Mouse (Mus musculus) CH12.LX (cell line): ENCODE data around the gene Unc119. TPM values are rescaled to one million over a fixed set of nuclear protein-coding genes. Genes with fewer than 3 reads are reported as not detected.

ENCODE experiments used
- DNase-seq: peaks from one replicate; pipeline ENCODE4 v3.0.0-alpha.2; 2013; ENCODE audit errors: extremely low read depth
- H3K27ac ChIP-seq: 2 replicates; pipeline ENCODE4 v1.5.1; 2012; ENCODE audit warnings: low read depth, mild to moderate bottlenecking, control low read depth, moderate library complexity; ENCODE audit not compliant: insufficient read depth
- H3K27me3 ChIP-seq: replicated peaks from 2 replicates; pipeline ENCODE3; 2012; ENCODE audit warnings: inconsistent platforms
- H3K36me3 ChIP-seq, 2 experiments: replicated peaks in 1 of 2; 2 replicates each; pipeline versions ENCODE3 to v1.6.1; 2012; ENCODE audit warnings: inconsistent platforms in 1 of 2, low read length in 1 of 2, mild to moderate bottlenecking in 1 of 2, mixed read lengths in 1 of 2, moderate library complexity in 1 of 2; ENCODE audit not compliant: control insufficient read depth in 1 of 2, insufficient read depth in 1 of 2
- H3K4me1 ChIP-seq, 2 experiments: 2 replicates each; pipeline ENCODE4 v1.6.1; 2012; ENCODE audit warnings: inconsistent platforms in 1 of 2, moderate library complexity in 1 of 2; ENCODE audit not compliant: insufficient read depth in 2 of 2, control insufficient read depth in 1 of 2
- H3K4me2 ChIP-seq: 2 replicates; pipeline ENCODE4 v1.6.1; 2012; ENCODE audit warnings: low read depth, mild to moderate bottlenecking, control low read depth; ENCODE audit not compliant: poor library complexity, insufficient read depth, severe bottlenecking
- H3K4me3 ChIP-seq, 3 experiments: fragments of 150-350 bp in 1 of 3; sonication (generic) in 1 of 3; replicated peaks in 1 of 3; 2 replicates each; pipeline versions ENCODE3 to v1.5.1; 2011 to 2012; ENCODE audit warnings: low read depth in 2 of 3, low read length in 2 of 3, mild to moderate bottlenecking in 2 of 3, moderate library complexity in 2 of 3, control low read depth in 1 of 3, improper control_type of control experiment in 1 of 3, inconsistent platforms in 1 of 3, mixed read lengths in 1 of 3; ENCODE audit not compliant: poor library complexity in 1 of 3
- H3K79me2 ChIP-seq: replicated peaks from 2 replicates; pipeline ENCODE4 v1.6.1; 2012; ENCODE audit warnings: mild to moderate bottlenecking, moderate library complexity; ENCODE audit not compliant: control insufficient read depth, poor library complexity, insufficient read depth, severe bottlenecking; ENCODE audit errors: extremely low read depth
- H3K9ac ChIP-seq: 2 replicates; pipeline ENCODE4 v1.6.1; 2012; ENCODE audit warnings: low read depth, mild to moderate bottlenecking, control low read depth, moderate library complexity; ENCODE audit not compliant: insufficient read depth
- H3K9me3 ChIP-seq: replicated peaks from 2 replicates; pipeline ENCODE3; 2012; ENCODE audit warnings: low read length, inconsistent platforms, mixed read lengths
- BHLHE40 ChIP-seq: IDR thresholded peaks from 2 replicates; pipeline ENCODE4 v1.6.1; 2011; ENCODE audit warnings: mild to moderate bottlenecking, low read depth, low read length, improper control_type of control experiment
- CTCF ChIP-seq, 2 experiments: IDR thresholded peaks in 1 of 2; conservative IDR thresholded peaks in 1 of 2; 2 replicates each; pipeline ENCODE4 v1.5.1; 2011 to 2012; ENCODE audit warnings: low read depth in 2 of 2, low read length in 2 of 2, improper control_type of control experiment in 1 of 2, inconsistent platforms in 1 of 2, mild to moderate bottlenecking in 1 of 2, moderate library complexity in 1 of 2
- GABPA ChIP-seq: IDR thresholded peaks from 2 replicates; pipeline ENCODE4 v1.6.1; 2012; ENCODE audit warnings: low read depth, low read length, improper control_type of control experiment, inconsistent platforms; ENCODE audit not compliant: insufficient replicate concordance
- JUN ChIP-seq: IDR thresholded peaks from 2 replicates; pipeline ENCODE4 v1.6.1; 2011; ENCODE audit warnings: low read depth, mild to moderate bottlenecking, low read length, improper control_type of control experiment, moderate library complexity; ENCODE audit not compliant: insufficient read depth
- KAT2A ChIP-seq: IDR thresholded peaks from 2 replicates; pipeline ENCODE4 v1.6.1; 2012; ENCODE audit warnings: low read length, improper control_type of control experiment, inconsistent platforms; ENCODE audit not compliant: insufficient replicate concordance
- MAFK ChIP-seq: IDR thresholded peaks from 2 replicates; pipeline ENCODE4 v1.6.1; 2011; ENCODE audit warnings: low read length, improper control_type of control experiment; ENCODE audit not compliant: insufficient replicate concordance
- MAZ ChIP-seq: IDR thresholded peaks from 2 replicates; pipeline ENCODE4 v1.6.1; 2012; ENCODE audit warnings: low read depth, mild to moderate bottlenecking, inconsistent platforms, low read length, improper control_type of control experiment, moderate library complexity
- MEF2A ChIP-seq: IDR thresholded peaks from 2 replicates; pipeline ENCODE4 v1.6.1; 2014; ENCODE audit warnings: low read depth, mild to moderate bottlenecking, inconsistent platforms, low read length, improper control_type of control experiment, borderline replicate concordance
- MXI1 ChIP-seq: IDR thresholded peaks from 2 replicates; pipeline ENCODE4 v1.6.1; 2011; ENCODE audit warnings: mild to moderate bottlenecking, low read depth, low read length, improper control_type of control experiment
- MYC ChIP-seq: IDR thresholded peaks from 2 replicates; pipeline ENCODE4 v1.6.1; 2011; ENCODE audit warnings: low read depth, mild to moderate bottlenecking, improper control_type of control experiment, low read length
- NELFE ChIP-seq: IDR thresholded peaks from 2 replicates; pipeline ENCODE4 v1.6.1; 2011; ENCODE audit warnings: low read depth, low read length, improper control_type of control experiment
- PAX5 ChIP-seq: IDR thresholded peaks from 2 replicates; pipeline ENCODE4 v1.6.1; 2012; ENCODE audit warnings: low read length, inconsistent platforms, mixed read lengths
- POLR2A ChIP-seq: IDR thresholded peaks from 2 replicates; pipeline ENCODE4 v1.6.1; 2011; ENCODE audit warnings: low read depth, mild to moderate bottlenecking, improper control_type of control experiment, low read length
- POLR2AphosphoS2 ChIP-seq: IDR thresholded peaks from 2 replicates; pipeline ENCODE4 v1.6.1; 2011; ENCODE audit warnings: low read depth, low read length, improper control_type of control experiment
- RAD21 ChIP-seq: IDR thresholded peaks from 2 replicates; pipeline ENCODE4 v1.6.1; 2011; ENCODE audit warnings: low read depth, mild to moderate bottlenecking, low read length, improper control_type of control experiment, moderate library complexity
- RCOR1 ChIP-seq: conservative IDR thresholded peaks from 2 replicates; pipeline ENCODE4 v1.6.1; 2012; ENCODE audit warnings: low read depth, mild to moderate bottlenecking, inconsistent platforms, low read length, improper control_type of control experiment
- TCF12 ChIP-seq: IDR thresholded peaks from 2 replicates; pipeline ENCODE4 v1.6.1; 2014; ENCODE audit warnings: low read depth, mild to moderate bottlenecking, inconsistent platforms, low read length, improper control_type of control experiment
- UBTF ChIP-seq: IDR thresholded peaks from 2 replicates; pipeline ENCODE4 v1.6.1; 2012; ENCODE audit warnings: low read depth, mild to moderate bottlenecking, inconsistent platforms, low read length, improper control_type of control experiment, moderate library complexity
- USF1 ChIP-seq: IDR thresholded peaks from 2 replicates; pipeline ENCODE4 v1.6.1; 2014; ENCODE audit warnings: low read depth, mild to moderate bottlenecking, inconsistent platforms, low read length, improper control_type of control experiment
- USF2 ChIP-seq: conservative IDR thresholded peaks from 2 replicates; pipeline ENCODE4 v1.6.1; 2011; ENCODE audit warnings: low read depth, low read length, improper control_type of control experiment
- ZC3H11A ChIP-seq: IDR thresholded peaks from 2 replicates; pipeline ENCODE4 v1.6.1; 2012; ENCODE audit warnings: low read depth, mild to moderate bottlenecking, inconsistent platforms, low read length, improper control_type of control experiment
- ZNF384 ChIP-seq: IDR thresholded peaks from 2 replicates; pipeline ENCODE4 v1.6.1; 2012; ENCODE audit warnings: low read depth, low read length, improper control_type of control experiment, inconsistent platforms
- dilution Hi-C: fragments of 300-500 bp; cut with MboI; formaldehyde crosslinking; loops from 2 replicates; pipeline ENCODE4 v1.14.3; 2020; ENCODE audit warnings: low sequenced_read_pairs; ENCODE audit not compliant: extremely low pct_unique_long_range_greater_than_20kb, extremely low pct_ligation_motif_present
- in situ Hi-C: fragments of 300-500 bp; cut with MboI; formaldehyde crosslinking; loops from 3 replicates; pipeline ENCODE4 v1.14.3; 2019; ENCODE audit warnings: low sequenced_read_pairs, low pct_ligation_motif_present, low pct_unique_long_range_greater_than_20kb, mixed read lengths
- polyA plus RNA-seq: library from polyadenylated mRNA; unstranded; fragments of >175 nt; gene quantifications from 2 replicates; pipeline ENCODE4 v1.2.1, GENCODE M21; 2012; ENCODE audit warnings: low read depth; ENCODE audit not compliant: insufficient read length
- total RNA-seq, 2 experiments: library from RNA; depleted of rRNA; stranded (reverse); fragments of 300-350 nt in 1 of 2; fragments of >200 nt in 1 of 2; gene quantifications; 2 replicates each; pipeline ENCODE4 v1.2.3; 2012 to 2014

The Unc119 gene
- total and polyA plus RNA-seq, 3 experiments, result 81.6 to 227 (median 173) TPM

DNA sequence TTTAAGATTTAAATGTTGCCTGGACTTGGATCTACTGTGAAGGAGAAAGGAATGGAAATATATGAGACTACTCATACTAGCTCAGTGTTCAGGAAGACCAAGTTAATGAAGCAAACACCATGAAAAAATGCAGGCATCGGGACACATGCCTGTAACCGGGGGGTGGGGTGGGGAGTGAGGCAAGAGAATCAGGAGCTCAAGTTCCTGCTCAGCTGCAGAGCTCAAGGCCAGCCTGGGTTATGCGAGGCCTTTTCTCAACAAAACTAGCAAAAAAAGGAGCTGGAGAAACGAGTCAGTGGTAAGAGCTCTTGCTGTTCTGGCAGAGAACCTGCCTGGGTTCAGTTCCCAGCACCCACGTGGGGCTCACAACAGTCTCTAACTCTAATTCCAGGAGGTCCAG, 9.3 kb upstream of the Unc119 start:
- no peak overlapping the region for H3K9ac ChIP-seq
- H3K4me2 ChIP-seq, result no peak overlapping the region
- peaks cover 41 to 71% of the 10 kb centered on the region in 2 experiments for H3K36me3 ChIP-seq
- H3K4me3 ChIP-seq, result no peak overlapping the region
- DNase-seq, result no peak
- H3K27me3 ChIP-seq, result no peaks in the 10 kb centered on the region
- dilution Hi-C loops, result no loop called here
- peaks cover 4% of the 10 kb centered on the region for H3K9me3 ChIP-seq
- in situ Hi-C loops, result no loop called here
- TF ChIP-seq MEF2A, result no peak
- TF ChIP-seq JUN, result no peak
- no peak for TF ChIP-seq USF2
- TF ChIP-seq UBTF, result no peak
- TF ChIP-seq TCF12, result no peak
- TF ChIP-seq CTCF (conservative IDR thresholded peaks at IDR 0.05 in 1 of 2, IDR thresholded peaks at IDR 0.05 in 1 of 2; ENCODE audit: low read depth in 2 of 2, low read length in 2 of 2), result no peak
- no peak for TF ChIP-seq MAFK
- TF ChIP-seq MXI1, result no peak
- TF ChIP-seq GABPA, result no peak
- peaks cover 0 to 12% of the 10 kb centered on the region in 2 experiments; a peak in 2 of 4 replicates for H3K4me1 ChIP-seq
- peaks cover 6% of the 10 kb centered on the region; the same call in 1 of the 2 replicates for H3K79me2 ChIP-seq
- no peak overlapping the region for H3K27ac ChIP-seq

DNA sequence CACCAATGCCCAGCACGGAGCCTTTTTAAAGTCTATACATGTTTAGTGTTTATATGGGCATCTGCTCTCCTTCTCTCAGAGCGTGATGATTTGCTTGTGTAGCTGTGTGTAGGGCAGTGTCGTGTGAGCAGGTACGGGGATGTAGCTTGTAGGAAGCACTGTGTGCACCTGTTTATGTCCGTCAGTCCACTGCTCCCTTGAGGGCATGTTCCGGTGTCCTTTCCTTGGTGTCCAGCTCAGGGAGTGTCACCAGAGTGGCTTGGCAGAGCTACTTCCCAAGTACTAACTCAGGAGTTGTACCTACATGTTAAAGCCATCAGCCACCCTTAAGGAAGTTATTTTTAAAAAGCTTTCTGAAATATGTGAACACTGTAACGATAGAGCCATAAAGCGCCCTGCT, 6.2 kb upstream of the Unc119 start:
- Histone ChIP-seq H3K9ac (no peak overlapping the region), H3K9me3 (peaks cover 4% of the 10 kb centered on the region), H3K4me1 (no peaks in the 10 kb centered on the region), H3K27ac (no peak overlapping the region), H3K4me2 (no peak overlapping the region), H3K36me3 (peaks cover 64 to 90% of the 10 kb centered on the region in 2 experiments), H3K79me2 (no peaks in the 10 kb centered on the region), H3K4me3 (no peak overlapping the region), H3K27me3 (no peaks in the 10 kb centered on the region)
- TF ChIP-seq PAX5 (no peak), KAT2A (no peak), POLR2A (no peak), MAZ (no peak), NELFE (no peak), ZC3H11A (no peak), RCOR1 (no peak), BHLHE40 (no peak), MYC (no peak), USF1 (no peak), RAD21 (no peak), POLR2AphosphoS2 (no peak), ZNF384 (no peak)
- in situ Hi-C loops, result no loop called here
- DNase-seq, result no peak
- dilution Hi-C loops, result no loop called here
